Mouse (Mus musculus) T-helper 2 cell (primary cell): ENCODE results near the gene Polr2g.

ENCODE experiments used
- in situ Hi-C: fragments of 300-600 bp; cut with MboI, MseI; formaldehyde crosslinking; loops from one replicate; pipeline ENCODE4 v1.15.1; 2025; ENCODE audit warnings: high pct_unique_total_duplicates

The Polr2g gene

GRCm38 (mm10) chr19:8818301-8818798, 20.0 kb upstream of the Polr2g start:
- in situ Hi-C loops, result no loop called here

DNA sequence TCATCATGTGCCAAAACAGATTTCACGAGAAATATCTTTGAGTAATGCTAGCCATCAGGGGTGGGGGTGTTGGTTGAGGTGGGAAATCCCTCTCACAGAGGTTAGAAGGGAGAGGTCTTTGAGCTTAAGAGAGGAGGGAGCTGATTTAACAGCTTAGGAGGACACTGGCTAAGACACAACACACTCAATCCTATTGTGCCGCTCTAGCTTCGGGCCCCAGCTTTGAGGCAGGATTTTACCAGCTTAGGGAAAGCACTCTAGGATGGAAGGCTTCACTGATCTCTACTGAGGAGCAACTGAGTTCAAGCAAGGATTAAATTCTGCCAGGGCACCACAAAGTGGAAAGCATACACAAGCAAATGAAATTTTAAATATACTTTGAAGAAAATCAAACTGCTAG, 18.6 kb upstream of the Polr2g start:
- in situ Hi-C loops, result no loop called here

DNA sequence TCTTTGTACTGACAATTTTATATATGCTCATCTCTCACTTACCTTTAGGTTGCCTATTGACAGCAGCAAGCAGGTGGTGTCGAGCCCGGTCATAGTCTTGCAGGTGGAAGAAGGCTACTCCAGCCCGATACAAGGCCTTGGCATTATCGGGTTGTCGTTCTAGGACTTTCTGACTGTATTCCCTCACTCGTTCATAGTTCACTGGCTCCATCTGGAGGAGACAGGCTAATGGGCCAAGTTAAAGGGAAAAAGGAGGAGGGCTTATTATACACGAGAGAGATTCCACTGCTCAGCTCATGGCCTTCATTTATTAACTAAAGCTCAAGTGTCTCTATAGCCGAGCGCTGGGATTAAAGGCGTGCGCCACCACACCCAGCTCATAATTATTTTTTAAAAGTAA, 17.4 kb upstream of the Polr2g start:
- in situ Hi-C loops, result no loop called here

GRCm38 (mm10) chr19:8806810-8807209, 8.4 kb upstream of the Polr2g start:
- in situ Hi-C loops, result no loop called here

DNA sequence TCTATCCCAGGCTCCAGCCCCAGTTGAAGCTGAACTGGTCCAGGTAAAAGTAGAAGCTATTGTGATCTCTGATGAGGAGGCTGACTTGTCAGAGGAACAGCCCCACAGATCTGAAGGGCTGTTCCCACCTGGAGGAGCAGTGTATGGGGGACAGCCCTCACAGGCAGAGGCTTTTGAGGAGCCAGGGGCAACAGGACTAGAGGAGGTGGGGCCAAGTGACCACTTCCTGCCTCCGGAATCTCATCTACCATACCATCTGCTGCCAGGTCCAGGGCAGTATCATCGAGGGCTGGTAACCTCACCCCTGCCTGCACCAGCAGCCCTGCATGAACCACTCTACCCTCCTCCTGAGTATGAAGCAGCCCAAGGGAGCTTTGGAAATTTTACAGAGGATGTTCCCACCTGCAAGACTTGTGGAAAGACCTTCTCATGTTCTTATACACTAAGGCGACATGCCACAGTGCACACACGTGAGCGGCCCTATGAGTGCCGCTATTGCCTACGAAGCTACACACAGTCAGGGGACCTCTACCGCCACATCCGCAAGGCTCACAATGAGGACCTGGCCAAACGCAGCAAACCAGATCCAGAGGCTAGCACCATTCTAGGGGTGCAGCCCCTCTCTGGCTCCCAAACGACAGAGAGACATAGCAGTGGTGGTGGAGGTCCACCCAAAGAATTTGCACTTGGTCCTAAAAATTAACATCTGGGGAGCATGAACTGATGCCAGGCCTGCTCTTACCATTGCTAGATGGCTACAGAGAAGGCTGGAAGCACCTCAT, 5.7 kb upstream of the Polr2g start:
- in situ Hi-C loops, result no loop called here

GRCm38 (mm10) chr19:8803204-8803780, 4.9 kb upstream of the Polr2g start:
- in situ Hi-C loops, result no loop called here

DNA sequence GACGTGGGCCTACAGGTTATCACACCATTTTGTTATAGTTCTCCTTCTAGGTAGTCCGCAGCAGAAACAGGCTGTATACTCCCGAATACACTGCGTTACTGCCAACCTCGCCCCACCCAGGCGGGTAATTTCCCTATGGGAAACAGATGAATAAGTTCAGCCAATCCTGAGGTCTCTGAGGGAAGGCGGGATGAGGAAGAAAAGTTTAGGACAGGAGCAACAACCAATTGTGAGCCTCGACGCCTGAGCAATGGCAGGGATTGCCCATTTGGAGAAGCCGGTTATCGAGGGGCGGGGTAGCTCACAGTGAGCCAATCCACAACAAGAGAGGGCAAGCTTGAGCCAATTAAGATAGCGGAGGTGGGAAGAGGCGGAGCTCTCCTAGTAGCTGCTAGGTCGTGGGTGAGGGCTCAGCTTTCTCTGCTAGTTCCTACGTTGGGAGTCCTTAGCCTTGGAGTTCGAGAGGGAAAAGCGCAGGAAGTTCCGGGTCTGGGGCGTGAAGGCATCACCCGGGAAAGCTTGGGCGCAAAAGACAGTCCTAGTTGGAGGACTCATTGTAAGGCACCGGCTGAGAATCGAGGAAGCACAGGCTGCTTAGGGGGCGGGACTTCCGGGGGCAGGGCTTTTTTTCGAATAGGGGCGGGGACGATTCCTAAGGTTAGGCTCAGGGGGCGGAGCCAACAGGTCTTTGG, 3.9 kb upstream of the Polr2g start, which contains the start of gene Zbtb3:
Gene Zbtb3, plus strand, starts transcription at position 426 of the 692 bp plus-strand sequence.
- in situ Hi-C loops, result no loop called here

GRCm38 (mm10) chr19:8798947-8799315, 554 bp upstream of the Polr2g start:
- in situ Hi-C loops, result no loop called here

GRCm38 (mm10) chr19:8790171-8790570, 8.2 kb downstream of the Polr2g start:
- in situ Hi-C loops, result no loop called here

- in situ Hi-C loops, result no loop called here
These were observed 9.2 kb downstream of the Polr2g start for GRCm38 (mm10) chr19:8789171-8789570.

- in situ Hi-C loops, result no loop called here
These were observed 9.9 kb downstream of the Polr2g start for GRCm38 (mm10) chr19:8788521-8788920.

DNA sequence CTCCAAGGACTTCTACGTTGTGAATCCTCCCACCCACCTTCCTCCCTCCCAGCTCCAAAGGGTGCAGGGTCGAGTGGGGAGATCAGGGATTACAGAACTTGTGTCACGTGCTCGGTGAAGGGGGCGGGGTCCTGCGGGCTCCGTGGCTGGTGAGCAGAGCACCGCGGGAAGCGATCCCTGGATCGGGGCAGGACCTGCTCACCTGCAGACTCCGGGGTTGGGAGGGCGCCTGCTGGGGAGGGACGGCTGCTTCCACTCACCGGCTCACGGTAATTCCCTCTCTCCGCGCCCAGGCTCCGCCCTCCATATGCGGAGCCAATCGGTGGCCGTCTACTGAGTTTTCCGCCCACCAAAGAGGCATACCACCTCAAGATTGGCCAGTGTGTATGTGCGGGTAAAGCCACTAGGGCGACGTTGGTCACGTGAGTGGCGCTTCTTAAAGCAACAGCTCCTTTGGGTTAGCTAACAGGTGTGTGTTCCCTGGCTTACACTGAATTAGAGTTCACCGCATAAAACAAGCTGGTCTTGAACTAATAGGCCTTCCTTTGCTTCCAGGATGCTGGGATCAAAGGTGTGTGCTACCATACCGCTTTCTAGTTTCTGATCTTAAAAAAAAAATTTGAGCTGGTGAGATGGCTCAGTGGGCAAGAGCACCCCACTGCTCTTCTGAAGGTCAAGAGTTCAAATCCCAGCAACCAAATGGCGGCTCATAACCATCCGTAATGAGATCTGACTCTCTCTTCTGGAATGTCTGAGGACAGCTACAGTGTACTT, 12.2 kb downstream of the Polr2g start, which contains the start of gene Taf6l:
Gene Taf6l, minus strand, starts transcription at position 410 of the 774 bp plus-strand sequence.
- in situ Hi-C loops, result no loop called here

DNA sequence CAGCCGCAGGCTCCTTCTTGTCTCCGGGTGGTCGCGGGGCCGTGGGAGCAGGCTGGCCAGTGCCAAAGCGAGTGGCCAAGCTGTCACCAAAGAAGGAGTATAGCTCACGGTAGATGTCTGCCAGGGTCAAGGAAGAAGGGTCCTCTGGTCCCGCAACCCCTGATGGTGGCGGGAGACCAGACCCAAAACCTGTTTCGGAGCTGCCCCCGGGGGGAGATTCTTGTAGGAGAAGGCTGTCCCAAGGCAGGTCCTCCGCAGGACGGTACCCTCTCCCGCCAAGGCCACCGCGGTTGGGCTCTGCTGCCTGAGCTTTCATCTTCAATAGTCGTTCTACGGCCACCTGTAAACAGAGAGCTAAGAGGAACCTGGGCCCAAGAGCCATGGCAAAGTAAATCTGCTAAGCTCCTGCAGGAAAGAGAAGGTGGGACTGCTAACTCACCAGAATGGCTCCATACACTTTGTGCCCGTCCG, 23.4 kb downstream of the Polr2g start:
- in situ Hi-C loops, result no loop called here

DNA sequence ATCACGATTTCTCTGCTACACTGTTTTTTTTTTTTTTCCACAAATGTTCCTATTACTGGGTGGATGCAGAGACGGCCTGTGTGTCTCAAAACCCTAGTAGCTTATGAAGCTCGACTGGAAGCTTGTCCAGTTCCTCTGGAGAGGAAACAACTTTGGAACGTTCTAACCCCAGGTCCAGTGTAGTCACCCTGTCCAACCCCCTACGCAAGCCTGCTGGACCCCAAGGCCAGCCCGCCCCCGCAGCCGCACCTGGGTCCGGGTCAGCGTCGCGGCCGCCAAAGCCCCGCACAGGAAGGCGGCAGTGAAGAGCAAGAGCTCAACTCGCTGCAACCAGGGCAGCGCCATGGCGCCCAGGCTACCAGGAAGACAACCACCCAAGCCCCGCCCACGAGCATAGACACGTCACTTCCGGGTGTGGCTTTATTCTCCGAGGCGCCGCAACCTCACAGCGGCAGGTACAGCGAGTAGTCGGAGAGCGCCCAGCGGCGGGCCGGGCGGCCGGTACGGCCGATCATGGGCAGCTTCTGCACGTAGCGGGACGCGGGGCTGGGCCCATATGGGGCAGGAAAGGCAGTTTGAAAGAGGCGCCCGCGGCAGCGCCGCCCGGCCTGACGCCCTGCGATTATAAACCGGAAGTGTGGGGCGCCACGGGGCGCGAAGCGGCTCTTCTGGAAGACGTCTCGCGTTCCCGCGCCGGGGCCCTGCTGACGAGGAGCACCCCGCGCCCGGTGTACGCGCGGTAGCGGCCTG, 24.1 kb downstream of the Polr2g start, which contains the start of gene Tmem179b:
Gene Tmem179b, minus strand, starts transcription at position 382 of the 750 bp plus-strand sequence.
- in situ Hi-C loops, result no loop called here

- in situ Hi-C loops, result no loop called here
These were observed 25.0 kb downstream of the Polr2g start for GRCm38 (mm10) chr19:8773409-8773808.

DNA sequence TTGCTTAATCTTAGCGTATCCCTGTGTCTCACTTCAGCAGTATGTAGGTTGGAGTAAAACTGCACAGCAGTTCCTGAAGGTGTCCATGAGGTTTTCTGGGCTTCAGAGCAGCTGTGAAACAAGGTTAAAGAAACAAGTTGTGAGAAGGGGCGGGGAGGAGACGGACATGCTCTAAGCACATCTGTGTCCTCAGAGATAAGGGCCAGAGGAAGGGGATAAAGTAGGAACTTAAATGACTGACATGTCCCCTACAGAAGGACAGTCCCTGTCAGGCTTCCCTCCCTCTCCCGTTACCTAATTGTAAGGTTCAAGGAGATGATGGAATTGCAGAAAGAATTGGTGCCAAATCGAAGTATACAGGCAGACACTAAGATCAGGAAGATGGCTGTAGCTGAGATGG, 25.4 kb downstream of the Polr2g start:
- in situ Hi-C loops, result no loop called here

DNA sequence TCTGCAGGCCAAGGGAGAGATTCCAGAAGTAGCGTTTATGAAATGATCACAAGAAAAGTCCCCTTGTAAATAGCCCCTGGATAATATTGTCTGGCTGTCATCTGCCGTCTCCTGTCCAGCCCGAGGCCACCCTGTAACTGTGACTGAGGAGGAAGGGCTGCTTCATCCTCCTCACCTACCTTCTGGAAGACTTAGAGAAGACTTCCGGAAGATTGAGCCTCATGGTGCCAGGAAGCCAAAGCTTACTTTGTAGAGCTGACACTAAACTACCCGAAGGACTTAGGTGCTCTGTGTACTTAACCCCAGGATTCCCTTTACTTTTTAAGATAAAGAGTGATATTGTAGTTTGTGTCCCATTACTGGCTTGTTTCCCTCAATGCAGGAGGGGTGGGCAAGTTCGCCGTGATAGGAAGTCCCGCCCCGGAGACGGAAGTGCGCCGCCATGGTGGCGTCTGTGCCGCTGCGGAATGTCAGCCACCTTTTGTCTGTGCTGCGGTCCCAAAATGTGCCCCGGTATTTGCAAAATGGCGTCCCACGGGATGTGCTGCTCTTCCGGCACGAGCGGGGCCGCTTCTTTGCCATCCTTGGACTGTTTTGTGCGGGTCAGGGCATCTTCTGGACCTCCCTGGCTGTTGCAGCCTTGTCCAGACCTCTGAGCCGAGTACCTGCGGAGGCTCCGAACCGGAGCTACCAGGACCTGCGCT, 27.7 kb downstream of the Polr2g start, which contains the start of gene Tmem223:
Gene Tmem223, plus strand, starts transcription at position 430 of the 704 bp plus-strand sequence.
- in situ Hi-C loops, result no loop called here

DNA sequence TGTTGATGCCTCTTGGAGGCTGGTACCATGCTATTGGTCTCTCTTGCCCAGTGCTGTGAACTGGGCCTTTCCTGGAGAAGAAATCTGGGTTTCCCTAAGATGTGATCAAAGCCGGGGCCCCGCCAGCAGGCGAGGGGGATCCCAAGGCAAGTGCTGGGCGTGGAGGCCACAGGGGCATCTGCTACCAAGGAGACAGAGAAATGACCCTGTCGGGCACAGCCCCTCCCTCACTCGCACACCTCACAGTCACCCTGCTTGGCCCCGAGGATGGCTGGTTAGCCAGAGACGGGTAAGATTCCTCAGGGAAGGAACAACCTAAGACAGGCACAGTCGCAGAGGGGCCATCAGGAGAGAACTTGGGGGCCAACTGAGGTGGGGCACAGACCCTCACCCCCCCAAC, 32.8 kb downstream of the Polr2g start:
- in situ Hi-C loops, result no loop called here

- in situ Hi-C loops, result no loop called here
These were observed 35.1 kb downstream of the Polr2g start for GRCm38 (mm10) chr19:8763276-8763675.

DNA sequence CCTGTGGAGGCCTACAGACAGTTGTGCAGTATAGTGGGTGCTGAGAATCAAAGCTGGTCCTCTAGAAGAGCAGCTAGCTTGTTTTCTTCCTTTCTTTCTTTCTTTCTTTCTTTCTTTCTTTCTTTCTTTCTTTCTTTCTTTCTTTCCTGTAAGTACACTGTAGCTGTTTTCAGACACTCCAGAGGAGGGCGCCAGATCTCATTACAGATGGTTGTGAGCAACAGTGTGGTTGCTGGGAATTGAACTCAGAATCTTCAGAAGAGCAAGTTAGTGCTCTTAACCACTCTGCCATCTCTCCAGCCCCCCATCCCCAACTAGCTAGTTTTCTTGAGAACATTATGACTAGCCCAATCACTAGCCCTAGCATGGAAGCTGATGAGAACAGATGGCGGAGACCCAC, 37.6 kb downstream of the Polr2g start:
- in situ Hi-C loops, result no loop called here
